Mouse (Mus musculus): ENCODE measurements around the gene Atp5h.

Gene Atp5h

GRCm38 (mm10) chr11:115366706-115367394 lies 52.9 kb downstream of the Atp5h start:
- DNase-seq (ENCODE audit: low read depth, low spot score), result no peak

GRCm38 (mm10) chr11:115366039-115366705 lies 53.6 kb downstream of the Atp5h start:
- DNase-seq (ENCODE audit: low read depth, low spot score), result peak; percentile 44
